Mouse (Mus musculus): ENCODE measurements at regions not wholly inside any gene's neighbourhood (a gene's known extent, or its start where the extent isn't known, plus 50 kb on each side); places are given as distances from the start of the nearest gene placed in this dataset.

- Histone ChIP-seq H3K36me3 (ENCODE audit: control insufficient read depth, insufficient read depth) (no peaks in the 10 kb centered on the region), H3K27me3 (ENCODE audit: control insufficient read depth, insufficient read depth, insufficient read length) (no peaks in the 10 kb centered on the region)
- TF ChIP-seq FOSL1 (IDR thresholded peaks at IDR 0.05; ENCODE audit: insufficient read depth, low read length, poor library complexity, severe bottlenecking) = no peak
- no peak for TF ChIP-seq MYOD1 (IDR thresholded peaks at IDR 0.05; ENCODE audit: control insufficient read depth, insufficient read length, low read depth)
- no peak for TF ChIP-seq USF1 (IDR thresholded peaks at IDR 0.05; ENCODE audit: low read depth)
- no peak for TF ChIP-seq MYOG (IDR thresholded peaks at IDR 0.05; ENCODE audit: control insufficient read depth, extremely low read depth, insufficient read length)
- TF ChIP-seq CTCF (IDR thresholded peaks at IDR 0.05; ENCODE audit: control insufficient read depth, insufficient read depth, insufficient read length) = no peak
- TF ChIP-seq MAX (IDR thresholded peaks at IDR 0.05) = no peak
- TF ChIP-seq CEBPB (IDR thresholded peaks at IDR 0.05; ENCODE audit: low read depth) = no peak
These were observed 105.5 kb downstream of the Atp6ap1l start for GRCm38 (mm10) chr13:90799641-90800040.

GRCm38 (mm10) chr13:90798791-90799542 lies 106.2 kb downstream of the Atp6ap1l start:
- no peak overlapping the region for H3ac ChIP-seq (ENCODE audit: control insufficient read depth, insufficient read length, low read depth)
- TF ChIP-seq MYOD1 (IDR thresholded peaks at IDR 0.05; ENCODE audit: control insufficient read depth, insufficient read length, low read depth) (peak; percentile 79), MYOG (IDR thresholded peaks at IDR 0.05; ENCODE audit: control insufficient read depth, extremely low read depth, insufficient read length) (no peak)
- no peaks in the 10 kb centered on the region for H3K79me3 ChIP-seq (ENCODE audit: low read depth)

More at GRCm38 (mm10) chr13:90799641-90800040, 105.5 kb downstream of the Atp6ap1l start:
- no peaks in the 10 kb centered on the region for H3K79me2 ChIP-seq (ENCODE audit: control insufficient read depth, insufficient read depth)
- no peaks in the 10 kb centered on the region for H3K79me3 ChIP-seq (ENCODE audit: low read depth)
- no peak overlapping the region for H3ac ChIP-seq (ENCODE audit: control insufficient read depth, insufficient read length, low read depth)
- no peak overlapping the region for H3K4me3 ChIP-seq (ENCODE audit: insufficient read depth, poor library complexity, severe bottlenecking)

DNA sequence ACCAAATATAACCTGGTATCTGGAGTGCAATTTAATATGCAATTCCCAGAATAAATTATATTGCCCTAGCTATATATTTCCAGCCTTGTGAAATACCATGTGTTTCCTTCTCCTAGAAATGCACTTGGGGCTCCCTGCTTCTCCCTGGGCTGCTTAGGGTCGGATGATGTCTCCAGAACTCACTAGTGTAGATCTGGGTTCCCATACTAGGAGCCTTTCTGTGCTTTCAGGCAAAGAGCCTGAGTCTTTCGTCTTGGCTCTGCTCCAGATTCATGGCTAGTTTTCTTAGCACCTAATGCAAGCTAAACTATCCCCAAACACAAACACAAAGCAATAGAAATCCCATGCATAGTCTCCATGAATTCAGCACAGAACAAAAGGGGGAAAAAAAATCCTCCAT lies 106.8 kb downstream of the Atp6ap1l start:
- no peak overlapping the region for H3ac ChIP-seq (ENCODE audit: control insufficient read depth, insufficient read length, low read depth)
- TF ChIP-seq MYOG (IDR thresholded peaks at IDR 0.05; ENCODE audit: control insufficient read depth, extremely low read depth, insufficient read length) (no peak), USF1 (IDR thresholded peaks at IDR 0.05; ENCODE audit: low read depth) (no peak), FOSL1 (IDR thresholded peaks at IDR 0.05; ENCODE audit: insufficient read depth, low read length, poor library complexity, severe bottlenecking) (no peak), MAX (IDR thresholded peaks at IDR 0.05) (no peak), CEBPB (IDR thresholded peaks at IDR 0.05; ENCODE audit: low read depth) (no peak), MYOD1 (IDR thresholded peaks at IDR 0.05; ENCODE audit: control insufficient read depth, insufficient read length, low read depth) (no peak), CTCF (IDR thresholded peaks at IDR 0.05; ENCODE audit: control insufficient read depth, insufficient read depth, insufficient read length) (no peak)
- H3K36me3 ChIP-seq (ENCODE audit: control insufficient read depth, insufficient read depth) = no peaks in the 10 kb centered on the region
- no peak overlapping the region for H3K4me3 ChIP-seq (ENCODE audit: insufficient read depth, poor library complexity, severe bottlenecking)
- H3K27me3 ChIP-seq (ENCODE audit: control insufficient read depth, insufficient read depth, insufficient read length) = no peaks in the 10 kb centered on the region
- no peaks in the 10 kb centered on the region for H3K79me2 ChIP-seq (ENCODE audit: control insufficient read depth, insufficient read depth)
- H3K79me3 ChIP-seq (ENCODE audit: low read depth) = no peaks in the 10 kb centered on the region

More at GRCm38 (mm10) chr13:90798791-90799542, 106.2 kb downstream of the Atp6ap1l start:
- Histone ChIP-seq H3K79me2 (ENCODE audit: control insufficient read depth, insufficient read depth) (no peaks in the 10 kb centered on the region), H3K36me3 (ENCODE audit: control insufficient read depth, insufficient read depth) (no peaks in the 10 kb centered on the region), H3K4me3 (ENCODE audit: insufficient read depth, poor library complexity, severe bottlenecking) (no peak overlapping the region), H3K27me3 (ENCODE audit: control insufficient read depth, insufficient read depth, insufficient read length) (no peaks in the 10 kb centered on the region)

- Histone ChIP-seq H3K27me3 (ENCODE audit: control insufficient read depth, insufficient read depth, insufficient read length) (no peaks in the 10 kb centered on the region), H3K79me3 (ENCODE audit: low read depth) (no peaks in the 10 kb centered on the region), H3K36me3 (ENCODE audit: control insufficient read depth, insufficient read depth) (no peaks in the 10 kb centered on the region), H3K4me3 (ENCODE audit: insufficient read depth, poor library complexity, severe bottlenecking) (no peak overlapping the region), H3K79me2 (ENCODE audit: control insufficient read depth, insufficient read depth) (no peaks in the 10 kb centered on the region), H3ac (ENCODE audit: control insufficient read depth, insufficient read length, low read depth) (no peak overlapping the region)
- TF ChIP-seq FOSL1 (IDR thresholded peaks at IDR 0.05; ENCODE audit: insufficient read depth, low read length, poor library complexity, severe bottlenecking) (peak; percentile 88), CEBPB (IDR thresholded peaks at IDR 0.05; ENCODE audit: low read depth) (no peak)
These were observed 107.9 kb downstream of the Atp6ap1l start for GRCm38 (mm10) chr13:90797209-90797608.

DNA sequence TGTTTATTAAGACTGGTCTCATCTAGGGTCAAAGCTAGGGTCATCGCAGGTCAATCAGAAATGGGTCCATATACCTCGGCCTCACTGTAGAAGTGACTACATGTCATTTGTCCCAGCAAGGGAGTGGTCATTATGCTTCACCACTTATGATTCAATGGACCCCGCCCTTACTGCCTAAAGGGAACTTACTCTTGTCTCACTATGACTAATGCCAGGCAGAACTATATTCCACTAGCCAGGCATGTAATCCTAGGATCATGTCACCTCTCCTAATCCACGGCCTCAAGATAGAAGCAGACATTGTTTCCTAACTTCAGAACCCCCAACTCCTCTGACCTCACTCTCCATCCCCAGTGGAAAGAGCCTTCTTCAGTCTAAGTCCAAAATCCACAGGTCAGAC lies 108.3 kb downstream of the Atp6ap1l start:
- H3K27me3 ChIP-seq (ENCODE audit: control insufficient read depth, insufficient read depth, insufficient read length) = no peaks in the 10 kb centered on the region
- H3K79me2 ChIP-seq (ENCODE audit: control insufficient read depth, insufficient read depth) = no peaks in the 10 kb centered on the region
- no peak overlapping the region for H3ac ChIP-seq (ENCODE audit: control insufficient read depth, insufficient read length, low read depth)
- no peak overlapping the region for H3K4me3 ChIP-seq (ENCODE audit: insufficient read depth, poor library complexity, severe bottlenecking)
- no peaks in the 10 kb centered on the region for H3K36me3 ChIP-seq (ENCODE audit: control insufficient read depth, insufficient read depth)
- no peak for TF ChIP-seq CEBPB (IDR thresholded peaks at IDR 0.05; ENCODE audit: low read depth)
- TF ChIP-seq USF1 (IDR thresholded peaks at IDR 0.05; ENCODE audit: low read depth) = no peak
- TF ChIP-seq CTCF (IDR thresholded peaks at IDR 0.05; ENCODE audit: control insufficient read depth, insufficient read depth, insufficient read length) = no peak
- no peak for TF ChIP-seq MYOG (IDR thresholded peaks at IDR 0.05; ENCODE audit: control insufficient read depth, extremely low read depth, insufficient read length)
- peak; percentile 29 for TF ChIP-seq MAX (IDR thresholded peaks at IDR 0.05)
- H3K79me3 ChIP-seq (ENCODE audit: low read depth) = no peaks in the 10 kb centered on the region

DNA sequence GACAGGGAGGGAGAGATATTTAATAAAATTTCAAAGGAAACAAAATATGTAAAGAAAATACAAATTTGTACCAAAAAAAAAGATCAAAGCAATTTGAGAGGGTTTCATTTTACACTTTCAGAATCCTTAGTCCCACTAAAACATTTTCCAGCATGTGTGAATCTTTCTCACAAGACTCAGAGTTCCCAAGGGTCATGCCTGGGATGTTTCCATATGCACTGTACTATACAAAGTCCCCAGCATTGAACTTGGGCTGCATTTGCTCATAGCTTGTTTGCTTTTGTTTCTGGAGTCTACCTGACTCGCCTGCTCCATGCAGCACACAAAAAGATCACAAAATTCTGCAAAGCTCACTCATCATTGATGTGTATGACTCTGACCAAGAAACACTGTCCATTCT lies 122.7 kb downstream of the Atp6ap1l start:
- no peaks in the 10 kb centered on the region for H3K36me3 ChIP-seq (ENCODE audit: control insufficient read depth, insufficient read depth)
- TF ChIP-seq MYOG (IDR thresholded peaks at IDR 0.05; ENCODE audit: control insufficient read depth, extremely low read depth, insufficient read length) = no peak
- H3K79me3 ChIP-seq (ENCODE audit: low read depth) = no peaks in the 10 kb centered on the region
- H3K4me3 ChIP-seq (ENCODE audit: insufficient read depth, poor library complexity, severe bottlenecking) = no peak overlapping the region
- H3K27me3 ChIP-seq (ENCODE audit: control insufficient read depth, insufficient read depth, insufficient read length) = no peaks in the 10 kb centered on the region
- no peaks in the 10 kb centered on the region for H3K79me2 ChIP-seq (ENCODE audit: control insufficient read depth, insufficient read depth)
- H3ac ChIP-seq (ENCODE audit: control insufficient read depth, insufficient read length, low read depth) = no peak overlapping the region
